Mouse (Mus musculus): ENCODE data around the gene Adprm. TPM values are rescaled to one million over a fixed set of nuclear protein-coding genes. Genes with fewer than 3 reads are reported as not detected.

Gene Adprm
- polyA plus RNA-seq, 1 experiment from 2014 or later = 28.5 TPM

- no peak for ATAC-seq (ENCODE audit: borderline replicate concordance, extremely low read depth, low FRiP score, low TSS enrichment)
Measured at GRCm38 (mm10) chr11:66996446-66996845, 55.9 kb downstream of the Adprm start.

GRCm38 (mm10) chr11:66993674-66994073 is 58.7 kb downstream of the Adprm start:
- Histone ChIP-seq H3K9ac (no peak overlapping the region), H3K4me3 (no peak overlapping the region), H3K27ac (no peak overlapping the region), H3K4me1 (peaks cover 18% of the 10 kb centered on the region), H3K9me3 (no peaks in the 10 kb centered on the region), H3K27me3 (no peaks in the 10 kb centered on the region), H3K36me3 (no peaks in the 10 kb centered on the region), H3K4me2 (no peak overlapping the region)
- ATAC-seq (ENCODE audit: borderline replicate concordance, extremely low read depth, low FRiP score, low TSS enrichment) = no peak
- 9% methylated on average over 1 of the region's 1 CpGs for WGBS

More at GRCm38 (mm10) chr11:66996446-66996845, 55.9 kb downstream of the Adprm start:
- Histone ChIP-seq H3K9me3 (no peaks in the 10 kb centered on the region), H3K4me1 (peaks cover 22% of the 10 kb centered on the region), H3K36me3 (no peaks in the 10 kb centered on the region), H3K27ac (no peak overlapping the region), H3K9ac (no peak overlapping the region), H3K4me3 (no peak overlapping the region), H3K4me2 (no peak overlapping the region), H3K27me3 (no peaks in the 10 kb centered on the region)
- WGBS = 68% methylated on average over 4 of the region's 4 CpGs

GRCm38 (mm10) chr11:66992150-66992549 is 60.2 kb downstream of the Adprm start:
- no peak for ATAC-seq (ENCODE audit: borderline replicate concordance, extremely low read depth, low FRiP score, low TSS enrichment)
- no peaks in the 10 kb centered on the region for H3K9me3 ChIP-seq
- H3K9ac ChIP-seq = no peak overlapping the region
- no peaks in the 10 kb centered on the region for H3K36me3 ChIP-seq
- WGBS = 73% methylated on average over 2 of the region's 2 CpGs
- H3K4me1 ChIP-seq = peaks cover 5% of the 10 kb centered on the region; the same call in 1 of the 2 replicates
- no peaks in the 10 kb centered on the region for H3K27me3 ChIP-seq
- no peak overlapping the region for H3K4me3 ChIP-seq
- H3K27ac ChIP-seq = no peak overlapping the region
- H3K4me2 ChIP-seq = no peak overlapping the region

Small RNA genes within 50 kb of the gene (microRNA-seq; reads per million reads assigned to microRNA genes)
- not detected for gene Mir6923

Other genes starting within 250 kb of the Adprm start
- 0.73 and 1.3 TPM in 2 replicates for gene Pirt, start 140.6 kb downstream of the Adprm start, polyA plus RNA-seq (2015; fragmentation: Nextera tagmentation; extraction: Ambion mirVana)
- not detected in 2 replicates for gene Tmem238l, start 96.0 kb downstream of the Adprm start, polyA plus RNA-seq (2015; fragmentation: Nextera tagmentation; extraction: Ambion mirVana)
- 1.8 and 2.2 TPM in 2 replicates for gene Tmem220, start 27.4 kb downstream of the Adprm start, polyA plus RNA-seq (2015; fragmentation: Nextera tagmentation; extraction: Ambion mirVana)
- 17.2 TPM in 2 replicates for gene Sco1, start 76 bp upstream of the Adprm start, polyA plus RNA-seq (2015; fragmentation: Nextera tagmentation; extraction: Ambion mirVana)
- gene Myh3, start 25.7 kb upstream of the Adprm start, polyA plus RNA-seq (2015; fragmentation: Nextera tagmentation; extraction: Ambion mirVana) = 0.59 and 1.9 TPM in 2 replicates
- gene Myh2, start 118.4 kb upstream of the Adprm start, polyA plus RNA-seq (2015; fragmentation: Nextera tagmentation; extraction: Ambion mirVana) = not detected in 2 replicates
- gene Myh1, start 147.5 kb upstream of the Adprm start, polyA plus RNA-seq (2015; fragmentation: Nextera tagmentation; extraction: Ambion mirVana) = 0.09 and 0.10 TPM in 2 replicates
- 0.02 TPM in 1 of 2 replicates, not detected in the other for gene Myh4, start 185.4 kb upstream of the Adprm start, polyA plus RNA-seq (2015; fragmentation: Nextera tagmentation; extraction: Ambion mirVana)
- gene Myh8, start 224.5 kb upstream of the Adprm start, polyA plus RNA-seq (2015; fragmentation: Nextera tagmentation; extraction: Ambion mirVana) = 0.39 and 2.3 TPM in 2 replicates

Measured in lung, embryonic 15.5 days (tissue).